Mouse (Mus musculus) limb, embryonic 15.5 days (tissue): ENCODE data around the gene Alg10b. TPM values are rescaled to one million over a fixed set of nuclear protein-coding genes. Genes with fewer than 3 reads are reported as not detected.

Experiments
- microRNA-seq: library from miRNA; unstranded; fragments of <30 nt; microRNA quantifications from one replicate; pipeline ENCODE4, GENCODE M21; 2016
- polyA plus RNA-seq: library from polyadenylated mRNA; unstranded; fragments of >200 nt; fragmentation: Nextera tagmentation; extraction: Ambion mirVana; gene quantifications from 2 replicates; pipeline ENCODE4 v1.2.1, GENCODE M21; 2015

Alg10b gene
- polyA plus RNA-seq, 1 experiment from 2014 or later: 29.6 TPM

Small RNAs within 50 kb of the gene (microRNA-seq; reads per million reads assigned to microRNA genes)
- gene Mir7648: not detected
